Mouse (Mus musculus) hindbrain, embryonic 16.5 days (tissue): ENCODE results near the gene Sympk. TPM values are rescaled to one million over a fixed set of nuclear protein-coding genes. Genes with fewer than 3 reads are reported as not detected.

ENCODE experiments used
- ATAC-seq: fragments of 200-750 bp; cut with Nextera tagmentation; 2 replicates; pipeline ENCODE4 v1.8.0; 2017; ENCODE audit warnings: moderate TSS enrichment, moderate library complexity
- H3K27ac ChIP-seq: fragments of 300-500 bp; sonication (generic); 2 replicates; pipeline ENCODE4 v1.5.1; 2014; ENCODE audit warnings: low read depth, mild to moderate bottlenecking, control low read depth, low read length, moderate library complexity
- H3K27me3 ChIP-seq: fragments of 300-500 bp; sonication (generic); replicated peaks from 2 replicates; pipeline ENCODE4 v1.6.1; 2014; ENCODE audit warnings: low read length; ENCODE audit not compliant: control insufficient read depth, insufficient read depth
- H3K36me3 ChIP-seq: fragments of 300-500 bp; sonication (generic); 2 replicates; pipeline ENCODE4 v1.6.1; 2014; ENCODE audit warnings: mild to moderate bottlenecking, low read length, moderate library complexity, mixed read lengths; ENCODE audit not compliant: control insufficient read depth, insufficient read depth
- H3K4me1 ChIP-seq: fragments of 300-500 bp; sonication (generic); 2 replicates; pipeline ENCODE4 v1.6.1; 2014; ENCODE audit warnings: low read depth, low read length; ENCODE audit not compliant: control insufficient read depth, insufficient read depth
- H3K4me2 ChIP-seq: fragments of 300-500 bp; sonication (generic); 2 replicates; pipeline ENCODE4 v1.6.1; 2014; ENCODE audit warnings: mild to moderate bottlenecking, low read length, control low read depth, moderate library complexity
- H3K4me3 ChIP-seq: fragments of 300-500 bp; sonication (generic); 2 replicates; pipeline ENCODE4 v1.5.1; 2014; ENCODE audit warnings: mild to moderate bottlenecking, low read length, control low read depth, moderate library complexity
- H3K9ac ChIP-seq: fragments of 300-500 bp; sonication (generic); 2 replicates; pipeline ENCODE4 v1.6.1; 2014; ENCODE audit warnings: low read depth, mild to moderate bottlenecking, control low read depth, low read length, moderate library complexity
- H3K9me3 ChIP-seq: fragments of 300-500 bp; sonication (generic); 2 replicates; pipeline ENCODE4 v1.6.1; 2014; ENCODE audit warnings: mild to moderate bottlenecking, low read length, moderate library complexity; ENCODE audit not compliant: control insufficient read depth
- WGBS: fragments of 180-500 bp; shearing (Covaris S2); extraction: QIAGEN DNeasy Blood & Tissue Kit; methylation state at CpG from one replicate; pipeline ENCODE4 v1.1.7; 2014; 5-methylcytosine and 5-hydroxymethylcytosine counted together
- polyA plus RNA-seq: library from polyadenylated mRNA; unstranded; fragments of >200 nt; fragmentation: Nextera tagmentation; extraction: Ambion mirVana; gene quantifications from 2 replicates; pipeline ENCODE4 v1.2.1, GENCODE M21; 2015

The Sympk gene
- polyA plus RNA-seq, 1 experiment from 2014 or later = 24.1 TPM

DNA sequence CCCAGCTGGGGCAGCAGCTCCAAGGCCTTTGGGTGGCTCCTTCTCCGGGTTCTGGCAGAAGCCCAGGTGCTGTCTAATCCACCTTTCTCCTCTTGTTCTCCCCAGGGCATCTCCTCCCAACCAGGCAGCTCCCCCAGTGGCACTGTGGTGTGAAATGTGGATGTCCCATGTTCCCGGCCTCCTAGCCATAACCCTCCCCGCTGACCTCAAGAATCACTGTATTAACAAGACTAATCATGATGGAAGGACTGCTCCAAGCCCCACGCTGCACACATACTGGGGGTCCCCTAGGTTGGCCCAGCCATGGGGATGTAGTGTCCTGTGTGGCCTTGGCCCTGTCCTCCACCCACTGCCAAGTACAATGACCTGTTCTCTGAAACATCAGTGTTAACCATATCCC is 58.0 kb downstream of the Sympk start:
- WGBS = 90% methylated on average over 4 of the region's 4 CpGs
- Histone ChIP-seq H3K36me3 (peaks cover 42% of the 10 kb centered on the region), H3K4me2 (no peak overlapping the region), H3K27me3 (no peaks in the 10 kb centered on the region), H3K27ac (no peak overlapping the region), H3K4me3 (no peak overlapping the region), H3K9me3 (no peaks in the 10 kb centered on the region), H3K9ac (no peak overlapping the region), H3K4me1 (peaks cover 13% of the 10 kb centered on the region)
- no peak for ATAC-seq

DNA sequence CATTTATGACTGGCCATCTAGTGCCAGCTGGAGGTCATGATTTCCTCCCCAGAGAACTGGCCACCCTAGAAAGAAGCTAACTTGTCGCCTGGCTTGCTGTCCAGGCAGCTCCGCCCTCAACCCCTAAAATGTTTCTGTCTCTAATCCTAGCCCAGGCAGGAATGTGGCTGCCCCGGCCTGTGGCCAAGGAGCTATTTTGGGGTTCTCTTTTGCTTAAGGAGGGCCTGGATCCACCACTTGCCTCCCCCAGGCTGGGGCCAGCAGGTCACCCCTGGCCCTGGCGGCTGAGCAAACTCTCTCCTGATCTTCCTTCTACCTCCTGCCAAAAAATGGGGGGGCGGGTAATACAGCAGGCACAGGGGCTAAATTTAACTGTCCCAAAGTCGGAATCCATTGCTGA is 58.9 kb downstream of the Sympk start:
- H3K27ac ChIP-seq = no peak overlapping the region
- H3K4me3 ChIP-seq = no peak overlapping the region
- peaks cover 49% of the 10 kb centered on the region for H3K36me3 ChIP-seq
- no peaks in the 10 kb centered on the region for H3K27me3 ChIP-seq
- WGBS = 67% methylated on average over 6 of the region's 6 CpGs
- H3K4me1 ChIP-seq = peaks cover 6% of the 10 kb centered on the region; the same call in 1 of the 2 replicates
- H3K4me2 ChIP-seq = no peak overlapping the region
- no peak for ATAC-seq
- no peak overlapping the region for H3K9ac ChIP-seq
- no peaks in the 10 kb centered on the region for H3K9me3 ChIP-seq

DNA sequence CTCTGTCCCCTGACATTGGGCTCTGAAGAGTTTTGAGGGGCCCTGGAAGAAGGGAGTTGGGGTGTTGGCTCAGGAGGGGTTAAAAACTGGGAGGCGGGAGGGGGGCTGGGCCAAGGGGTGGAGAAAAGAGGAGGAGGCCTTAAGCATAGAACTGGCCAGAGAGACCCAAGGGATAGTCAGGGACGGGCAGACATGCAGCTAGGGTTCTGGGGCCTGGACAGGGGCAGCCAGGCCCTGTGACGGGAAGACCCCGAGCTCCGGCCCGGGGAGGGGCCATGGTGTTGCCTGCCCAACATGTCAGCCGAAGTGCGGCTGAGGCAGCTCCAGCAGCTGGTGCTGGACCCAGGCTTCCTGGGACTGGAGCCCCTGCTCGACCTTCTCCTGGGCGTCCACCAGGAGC is 59.5 kb downstream of the Sympk start, which contains the start of gene Dmpk:
TSS of gene Dmpk (plus strand) at position 149 of the 400 bp plus-strand sequence.
- Histone ChIP-seq H3K27me3 (no peaks in the 10 kb centered on the region), H3K4me2 (peak within 1 kb of the TSS; percentile 18; the same call in 1 of the 2 replicates), H3K4me1 (peaks cover 6% of the 10 kb centered on the region; the same call in 1 of the 2 replicates), H3K9ac (no peak within 1 kb of the TSS; the same call in 1 of the 2 replicates), H3K27ac (no peak within 1 kb of the TSS), H3K9me3 (no peaks in the 10 kb centered on the region), H3K4me3 (peak within 1 kb of the TSS; percentile 13; the same call in 1 of the 2 replicates), H3K36me3 (peaks cover 50% of the 10 kb centered on the region)
- 60% methylated on average over 10 of the region's 10 CpGs for WGBS
- peak; percentile 31; the same call in 1 of the 2 replicates for ATAC-seq

DNA sequence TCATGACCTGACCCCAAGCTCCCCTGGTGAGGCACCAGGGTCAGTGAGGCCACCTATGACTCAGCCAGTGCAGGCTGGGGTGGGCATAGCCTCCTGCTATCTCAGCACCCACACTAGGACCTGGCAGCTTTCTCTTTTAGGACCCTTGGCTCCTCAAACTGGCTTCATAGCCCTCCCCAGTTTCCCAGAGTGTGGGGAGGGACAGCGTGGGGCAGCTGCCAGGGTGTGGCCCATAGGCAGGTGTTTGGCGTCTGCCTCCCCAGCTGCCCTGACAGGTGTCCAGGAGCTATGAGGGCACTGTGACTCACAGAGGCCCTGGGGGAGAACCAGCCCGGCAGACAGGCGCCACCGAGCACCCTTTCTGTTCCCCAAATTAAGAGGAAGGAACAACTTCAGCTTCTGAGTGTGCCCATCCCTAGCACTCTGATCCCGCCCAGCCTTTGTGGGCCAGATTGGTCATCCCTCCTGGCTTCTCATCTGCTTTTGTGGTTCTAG is 60.1 kb downstream of the Sympk start:
- no peak overlapping the region; the same call in 1 of the 2 replicates for H3K4me3 ChIP-seq
- WGBS = 74% methylated on average over 6 of the region's 6 CpGs
- H3K27me3 ChIP-seq = no peaks in the 10 kb centered on the region; the same call in 1 of the 2 replicates
- ATAC-seq = no peak
- H3K4me2 ChIP-seq = peak overlapping the region; percentile 18; the same call in 1 of the 2 replicates
- no peaks in the 10 kb centered on the region for H3K9me3 ChIP-seq
- H3K27ac ChIP-seq = no peak overlapping the region
- no peak overlapping the region for H3K9ac ChIP-seq
- H3K36me3 ChIP-seq = peaks cover 54% of the 10 kb centered on the region
- peaks cover 6% of the 10 kb centered on the region; the same call in 1 of the 2 replicates for H3K4me1 ChIP-seq

DNA sequence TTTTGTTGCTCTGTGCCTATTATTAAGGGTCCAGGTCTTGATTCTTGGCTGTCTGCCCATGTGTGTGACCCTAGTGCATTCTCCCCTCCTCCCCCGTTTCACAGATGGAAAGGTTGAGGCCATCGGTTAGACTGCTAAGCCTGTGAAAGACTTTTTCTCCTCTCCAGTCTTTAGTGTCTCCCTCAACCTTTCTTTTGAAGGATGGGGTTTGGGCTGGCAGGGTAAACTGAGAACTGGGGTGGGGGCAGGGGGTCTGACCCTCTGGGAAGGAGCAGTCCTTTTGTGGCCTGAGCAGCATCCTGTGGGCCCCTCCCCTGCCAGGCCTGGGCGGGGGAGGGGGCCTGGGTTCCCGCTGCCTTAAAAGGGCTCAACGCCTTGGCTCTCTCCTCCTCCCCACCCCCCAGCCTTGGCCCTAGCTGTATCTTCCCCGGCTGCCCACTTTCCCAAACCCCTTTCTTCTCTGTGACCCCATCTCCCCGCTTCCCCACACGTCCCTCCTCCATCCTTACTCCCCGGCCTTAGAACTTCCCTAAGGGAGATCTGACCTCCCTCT is 60.8 kb downstream of the Sympk start:
- Histone ChIP-seq H3K36me3 (peaks cover 51% of the 10 kb centered on the region), H3K27ac (no peak overlapping the region), H3K4me3 (no peak overlapping the region), H3K4me1 (peaks cover 6% of the 10 kb centered on the region; the same call in 1 of the 2 replicates), H3K27me3 (no peaks in the 10 kb centered on the region; the same call in 1 of the 2 replicates), H3K9ac (no peak overlapping the region), H3K9me3 (no peaks in the 10 kb centered on the region), H3K4me2 (no peak overlapping the region)
- 29% methylated on average over 8 of the region's 9 CpGs for WGBS
- ATAC-seq = no peak

DNA sequence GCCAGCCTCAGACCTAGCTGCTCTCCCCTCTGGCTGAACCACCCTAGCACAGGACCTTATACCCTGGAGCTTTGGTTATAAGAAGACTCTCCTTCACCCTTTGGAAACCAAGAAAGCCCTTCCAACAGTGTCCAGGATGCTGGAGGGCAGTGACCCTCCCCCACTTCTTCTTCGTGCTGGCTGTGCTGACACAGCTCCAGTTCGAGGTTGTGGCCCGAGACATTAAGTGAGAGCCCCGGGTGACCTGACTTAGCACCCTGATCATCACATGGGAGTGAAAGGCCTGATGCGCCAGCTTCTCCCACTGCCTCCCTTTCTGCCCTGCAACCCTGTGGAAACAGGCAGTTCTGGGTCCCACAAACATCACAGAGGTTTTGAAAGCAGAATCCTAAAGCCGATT is 61.3 kb downstream of the Sympk start:
- Histone ChIP-seq H3K36me3 (peaks cover 47% of the 10 kb centered on the region), H3K9ac (no peak overlapping the region), H3K4me3 (no peak overlapping the region), H3K27ac (no peak overlapping the region), H3K27me3 (no peaks in the 10 kb centered on the region; the same call in 1 of the 2 replicates), H3K9me3 (no peaks in the 10 kb centered on the region), H3K4me2 (no peak overlapping the region), H3K4me1 (peaks cover 6% of the 10 kb centered on the region; the same call in 1 of the 2 replicates)
- no peak for ATAC-seq
- WGBS = 15% methylated on average over 6 of the region's 6 CpGs

DNA sequence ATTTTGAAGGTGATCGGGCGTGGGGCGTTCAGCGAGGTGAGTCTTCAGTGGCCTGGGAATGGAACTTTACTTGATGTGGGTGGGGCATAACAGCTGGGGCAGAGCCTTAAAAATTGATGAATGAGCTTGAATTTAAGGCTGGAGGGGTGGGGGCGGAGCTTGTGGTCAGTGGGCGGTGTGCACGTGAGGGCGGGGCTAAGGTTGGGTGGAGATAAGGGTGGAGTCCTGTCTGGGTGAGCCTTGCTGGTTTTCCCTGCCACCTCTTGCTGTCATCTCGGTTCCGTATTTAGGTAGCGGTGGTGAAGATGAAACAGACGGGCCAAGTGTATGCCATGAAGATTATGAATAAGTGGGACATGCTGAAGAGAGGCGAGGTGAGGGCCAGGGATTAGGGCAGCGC is 61.9 kb downstream of the Sympk start:
- Histone ChIP-seq H3K4me3 (no peak overlapping the region), H3K27ac (no peak overlapping the region), H3K4me2 (no peak overlapping the region), H3K9me3 (no peaks in the 10 kb centered on the region), H3K36me3 (peaks cover 42% of the 10 kb centered on the region), H3K9ac (no peak overlapping the region), H3K4me1 (peaks cover 6% of the 10 kb centered on the region; the same call in 1 of the 2 replicates), H3K27me3 (peaks cover 5% of the 10 kb centered on the region; the same call in 1 of the 2 replicates)
- no peak for ATAC-seq
- WGBS = 17% methylated on average over 14 of the region's 14 CpGs

DNA sequence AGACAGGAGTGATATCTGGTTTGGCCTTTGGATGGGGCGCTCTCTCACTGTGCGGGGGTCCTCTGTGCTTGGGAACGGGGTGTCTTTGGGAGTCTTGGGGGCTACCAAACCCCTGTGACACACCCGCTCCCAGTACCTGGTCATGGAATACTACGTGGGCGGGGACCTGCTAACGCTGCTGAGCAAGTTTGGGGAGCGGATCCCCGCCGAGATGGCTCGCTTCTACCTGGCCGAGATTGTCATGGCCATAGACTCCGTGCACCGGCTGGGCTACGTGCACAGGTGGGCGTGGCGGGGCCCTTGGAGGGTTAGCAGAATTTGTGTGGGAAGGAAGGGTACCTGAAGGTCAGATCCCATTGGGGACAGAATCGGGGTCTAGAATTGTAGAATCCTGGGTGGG is 62.6 kb downstream of the Sympk start:
- Histone ChIP-seq H3K9me3 (no peaks in the 10 kb centered on the region), H3K4me3 (no peak overlapping the region), H3K27ac (no peak overlapping the region), H3K27me3 (peaks cover 10% of the 10 kb centered on the region), H3K4me2 (no peak overlapping the region), H3K36me3 (peaks cover 39% of the 10 kb centered on the region), H3K9ac (no peak overlapping the region), H3K4me1 (peaks cover 6% of the 10 kb centered on the region; the same call in 1 of the 2 replicates)
- 66% methylated on average over 18 of the region's 18 CpGs for WGBS
- ATAC-seq = no peak

DNA sequence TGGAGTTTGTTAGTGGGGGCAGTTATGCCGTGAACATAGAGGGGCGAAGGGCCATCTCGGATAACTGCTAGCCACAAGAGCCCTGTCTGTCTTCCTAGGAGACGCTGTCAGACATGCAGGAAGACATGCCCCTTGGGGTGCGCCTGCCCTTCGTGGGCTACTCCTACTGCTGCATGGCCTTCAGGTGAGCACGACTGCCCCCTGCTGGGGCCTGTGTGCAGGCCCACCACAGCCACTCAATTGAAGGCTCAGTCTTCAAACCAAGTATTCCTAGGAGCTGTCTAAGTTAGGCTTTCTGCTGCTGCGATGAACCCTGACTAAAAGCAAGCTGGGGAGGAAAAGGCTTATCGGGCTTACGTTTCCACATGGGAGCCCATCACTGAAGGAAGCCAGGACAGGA is 64.6 kb downstream of the Sympk start:
- no peaks in the 10 kb centered on the region for H3K9me3 ChIP-seq
- peaks cover 12% of the 10 kb centered on the region for H3K27me3 ChIP-seq
- no peak overlapping the region for H3K9ac ChIP-seq
- H3K4me2 ChIP-seq = no peak overlapping the region
- ATAC-seq = no peak
- H3K36me3 ChIP-seq = peaks cover 28% of the 10 kb centered on the region
- peaks cover 9% of the 10 kb centered on the region for H3K4me1 ChIP-seq
- H3K27ac ChIP-seq = no peak overlapping the region
- 39% methylated on average over 10 of the region's 10 CpGs for WGBS
- H3K4me3 ChIP-seq = no peak overlapping the region
